Mouse (Mus musculus) WW6 (cell line): ENCODE measurements around the gene Mpzl2.

ENCODE experiments used
- DNase-seq: peaks from one replicate; pipeline ENCODE4 v3.0.0-alpha.2; 2013; ENCODE audit warnings: low read depth, low spot score

Gene Mpzl2

GRCm38 (mm10) chr9:45085741-45086690, 46.4 kb downstream of the Mpzl2 start:
- DNase-seq = no peak

GRCm38 (mm10) chr9:45088040-45088439, 48.4 kb downstream of the Mpzl2 start:
- DNase-seq = no peak

- no peak for DNase-seq
Observed at GRCm38 (mm10) chr9:45090811-45091210, 51.2 kb downstream of the Mpzl2 start.

GRCm38 (mm10) chr9:45092641-45093040, 53.0 kb downstream of the Mpzl2 start:
- no peak for DNase-seq

GRCm38 (mm10) chr9:45095149-45095937, 55.7 kb downstream of the Mpzl2 start:
- DNase-seq = no peak

- no peak for DNase-seq
Observed at GRCm38 (mm10) chr9:45097877-45098276, 58.3 kb downstream of the Mpzl2 start.

- no peak for DNase-seq
Observed at GRCm38 (mm10) chr9:45098426-45098825, 58.8 kb downstream of the Mpzl2 start.

- DNase-seq = no peak
Observed at GRCm38 (mm10) chr9:45102528-45102927, 62.9 kb downstream of the Mpzl2 start.

- DNase-seq = no peak
Observed at GRCm38 (mm10) chr9:45103211-45103979, 63.8 kb downstream of the Mpzl2 start.
